Mouse (Mus musculus) ES-E14 (cell line): Measurements from ENCODE around the gene Zbtb22. TPM values are rescaled to one million over a fixed set of nuclear protein-coding genes. Genes with fewer than 3 reads are reported as not detected.

Experiments
- DNase-seq: peaks from one replicate; pipeline ENCODE4 v3.0.0-alpha.2; 2013; ENCODE audit warnings: low read depth, low spot score
- H3K27ac ChIP-seq: 2 replicates; pipeline ENCODE4 v1.5.1; 2012; ENCODE audit warnings: low read depth, mild to moderate bottlenecking, low read length, moderate library complexity, mixed read lengths; ENCODE audit not compliant: poor library complexity, insufficient read depth, severe bottlenecking
- H3K36me3 ChIP-seq: 2 replicates; pipeline ENCODE4 v1.6.1; 2012; ENCODE audit warnings: mild to moderate bottlenecking, low read length, moderate library complexity, mixed read lengths; ENCODE audit not compliant: control insufficient read depth, poor library complexity, insufficient read depth, severe bottlenecking
- H3K4me1 ChIP-seq, 2 experiments: fragments of 150-350 bp in 1 of 2; sonication (generic) in 1 of 2; 2 replicates each; pipeline ENCODE4 v1.6.1; 2012; ENCODE audit warnings: low read length in 2 of 2, mild to moderate bottlenecking in 1 of 2, mixed read lengths in 1 of 2; ENCODE audit not compliant: control insufficient read depth in 2 of 2, insufficient read depth in 2 of 2, poor library complexity in 1 of 2
- H3K4me3 ChIP-seq, 2 experiments: fragments of 150-350 bp in 1 of 2; sonication (generic) in 1 of 2; 2 replicates each; pipeline ENCODE4 v1.5.1; 2012; ENCODE audit warnings: low read length in 2 of 2, low read depth in 1 of 2, mild to moderate bottlenecking in 1 of 2, mixed read lengths in 1 of 2; ENCODE audit not compliant: insufficient read depth in 1 of 2, poor library complexity in 1 of 2, severe bottlenecking in 1 of 2
- H3K9ac ChIP-seq: 2 replicates; pipeline ENCODE4 v1.6.1; 2012; ENCODE audit warnings: low read depth, mild to moderate bottlenecking, low read length, mixed read lengths; ENCODE audit not compliant: poor library complexity, insufficient read depth, severe bottlenecking
- H3K9me3 ChIP-seq: fragments of 150-350 bp; sonication (generic); 2 replicates; pipeline ENCODE4 v1.6.1; 2012; ENCODE audit warnings: low read depth, mild to moderate bottlenecking, low read length; ENCODE audit not compliant: control insufficient read depth, insufficient read depth
- CHD2 ChIP-seq: IDR thresholded peaks from 2 replicates; pipeline ENCODE4 v1.6.1; 2014; ENCODE audit warnings: mild to moderate bottlenecking, low read depth, low read length, inconsistent platforms
- HCFC1 ChIP-seq: IDR thresholded peaks from 2 replicates; pipeline ENCODE4 v1.6.1; 2012; ENCODE audit warnings: low read length, inconsistent platforms, borderline replicate concordance; ENCODE audit not compliant: insufficient read depth
- MAFK ChIP-seq: IDR thresholded peaks from 2 replicates; pipeline ENCODE4 v1.6.1; 2014; ENCODE audit warnings: mild to moderate bottlenecking, low read depth, low read length, inconsistent platforms; ENCODE audit not compliant: insufficient read depth
- ZC3H11A ChIP-seq: IDR thresholded peaks from 2 replicates; pipeline ENCODE4 v1.6.1; 2012; ENCODE audit warnings: low read depth, mild to moderate bottlenecking, inconsistent platforms, low read length, borderline replicate concordance
- ZNF384 ChIP-seq: IDR thresholded peaks from 2 replicates; pipeline ENCODE4 v1.6.1; 2012; ENCODE audit warnings: low read depth, low read length, inconsistent platforms
- in situ Hi-C, 2 experiments: fragments of 600-800 bp; cut with MboI; formaldehyde crosslinking; loops; one replicate each; pipeline ENCODE4 v1.15.1; 2025; ENCODE audit warnings: low sequenced_read_pairs in 2 of 2, inconsistent platforms in 1 of 2; ENCODE audit not compliant: unreplicated experiment in 2 of 2
- total RNA-seq: library from RNA; depleted of rRNA; stranded (reverse); fragments of 300-350 nt; gene quantifications from 2 replicates; pipeline ENCODE4 v1.2.3, GENCODE M21; 2012

Gene Zbtb22
- total RNA-seq, 1 experiment: 32.8 TPM

DNA sequence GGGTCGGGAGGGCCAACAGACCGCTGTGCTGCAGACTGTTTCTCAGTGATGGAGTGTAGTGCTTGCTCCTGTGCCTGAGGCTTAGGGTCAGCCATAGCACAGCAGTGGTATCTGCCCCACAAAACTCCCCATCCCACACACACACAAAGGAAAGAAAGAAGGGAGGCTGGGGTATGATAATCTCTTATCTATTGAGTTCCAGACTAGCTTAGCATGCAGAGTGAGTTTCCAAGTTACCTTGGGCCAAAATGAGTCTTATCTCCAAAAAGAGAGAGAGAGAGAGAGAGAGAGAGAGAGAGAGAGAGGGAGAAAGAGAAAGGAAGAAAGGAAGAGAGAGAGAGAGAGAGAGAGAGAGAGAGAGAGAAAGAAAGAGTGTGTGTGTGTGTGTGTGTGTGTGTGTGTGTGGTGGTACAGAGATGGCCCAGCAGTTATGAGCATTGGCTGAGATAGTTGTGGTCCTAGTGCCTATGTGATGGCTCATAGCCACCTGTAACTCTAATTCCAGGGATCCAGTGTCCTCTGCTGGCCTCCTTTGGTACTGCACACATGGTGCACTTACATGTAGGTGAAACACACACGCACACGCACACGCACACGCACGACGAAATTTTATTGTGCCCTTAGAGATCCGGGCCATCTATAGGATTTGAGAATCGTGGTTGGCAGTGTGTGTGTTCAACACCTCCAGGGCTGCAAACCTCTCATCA is 9.0 kb downstream of the Zbtb22 start:
- no peak overlapping the region; the same call in 1 of the 2 replicates for H3K9ac ChIP-seq
- peaks cover 9% of the 10 kb centered on the region; the same call in 1 of the 2 replicates for H3K36me3 ChIP-seq
- in situ Hi-C loops: no loop called here
- peak overlapping the region in 1 of 2 experiments; percentile 28; a peak in 2 of 4 replicates for H3K4me3 ChIP-seq
- no peaks in the 10 kb centered on the region for H3K9me3 ChIP-seq
- TF ChIP-seq HCFC1 (no peak), CHD2 (no peak), ZC3H11A (peak; percentile 33; the same call in 1 of the 2 replicates)
- H3K27ac ChIP-seq: no peak overlapping the region
- H3K4me1 ChIP-seq: peaks cover 0 to 13% of the 10 kb centered on the region in 2 experiments; a peak in 1 of 4 replicates
- no peak for DNase-seq

DNA sequence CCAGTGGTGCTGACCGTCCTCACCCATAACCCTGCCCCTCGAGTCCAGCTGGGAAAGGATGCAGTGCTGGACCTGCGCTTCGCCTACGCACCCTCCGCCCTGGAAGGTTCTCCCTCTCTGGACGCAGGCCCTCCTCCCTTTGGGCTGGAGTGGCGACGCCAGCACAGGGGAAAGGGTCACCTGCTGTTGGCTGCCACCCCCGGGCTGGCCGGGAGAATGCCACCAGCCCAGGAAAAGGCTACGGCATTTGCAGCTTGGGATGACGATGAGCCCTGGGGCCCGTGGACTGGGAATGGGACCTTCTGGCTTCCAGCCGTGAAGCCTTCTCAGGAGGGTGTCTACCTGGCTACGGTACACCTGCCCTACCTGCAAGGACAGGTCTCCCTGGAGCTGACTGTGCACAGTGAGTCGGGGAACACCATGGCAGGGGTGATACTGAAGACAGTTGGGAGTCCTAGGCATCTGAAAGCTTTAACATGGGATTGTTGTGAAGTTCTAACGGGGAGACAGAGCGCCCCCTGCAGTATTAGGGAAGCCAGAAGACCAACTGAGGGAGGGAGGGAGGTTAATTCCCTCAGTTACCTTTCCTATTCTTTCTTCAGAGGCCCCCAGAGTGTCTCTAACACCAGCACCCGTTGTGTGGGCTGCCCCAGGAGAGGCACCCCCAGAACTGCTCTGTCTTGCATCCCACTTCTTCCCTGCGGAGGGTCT is 9.9 kb downstream of the Zbtb22 start:
- TF ChIP-seq CHD2 (no peak), HCFC1 (no peak), MAFK (no peak), ZC3H11A (no peak), ZNF384 (no peak)
- Histone ChIP-seq H3K9me3 (no peaks in the 10 kb centered on the region), H3K4me3 (peak overlapping the region in 1 of 2 experiments; percentile 28; a peak in 2 of 4 replicates), H3K9ac (no peak overlapping the region; the same call in 1 of the 2 replicates), H3K36me3 (peaks cover 9% of the 10 kb centered on the region; the same call in 1 of the 2 replicates), H3K27ac (no peak overlapping the region), H3K4me1 (peaks cover 0 to 13% of the 10 kb centered on the region in 2 experiments; a peak in 1 of 4 replicates)
- in situ Hi-C loops: no loop called here
- no peak for DNase-seq

DNA sequence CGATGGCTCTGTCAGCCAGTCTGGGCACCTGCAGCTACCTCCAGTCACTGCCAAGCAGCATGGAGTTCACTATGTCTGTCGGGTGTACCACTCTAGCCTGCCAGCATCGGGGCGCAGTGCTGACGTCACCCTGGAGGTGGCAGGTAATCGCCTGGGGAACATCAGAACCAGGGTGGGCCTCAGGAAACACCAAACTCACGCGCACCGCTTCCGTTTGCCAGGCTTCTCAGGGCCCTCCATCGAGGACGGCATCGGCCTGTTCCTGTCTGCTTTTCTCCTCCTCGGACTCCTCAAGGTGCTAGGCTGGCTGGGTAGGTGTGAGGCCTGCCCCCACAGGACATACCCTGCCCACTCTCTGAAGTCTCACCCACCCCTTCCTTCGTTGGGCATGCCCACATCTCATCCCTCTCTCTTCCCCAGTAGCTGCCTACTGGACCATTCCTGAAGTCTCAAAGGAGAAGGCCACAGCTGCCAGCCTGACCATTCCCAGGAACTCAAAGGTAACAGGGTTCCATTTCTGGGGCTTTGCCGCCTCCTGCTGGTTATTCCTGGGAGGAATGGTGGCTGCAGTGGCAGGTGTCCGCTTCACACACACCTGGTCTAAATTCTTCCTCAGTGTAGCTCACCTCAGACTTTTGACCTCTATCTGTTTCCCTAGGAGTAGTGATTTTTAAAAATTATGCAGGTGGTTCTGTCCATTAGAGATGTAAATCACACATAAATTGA is 10.7 kb downstream of the Zbtb22 start:
- Histone ChIP-seq H3K4me3 (peak overlapping the region in 1 of 2 experiments; percentile 12; a peak in 1 of 4 replicates), H3K36me3 (peaks cover 9% of the 10 kb centered on the region; the same call in 1 of the 2 replicates), H3K9me3 (no peaks in the 10 kb centered on the region), H3K9ac (0 out of 2 replicates have a peak overlapping the region, but pooled peaks have one; percentile 33), H3K4me1 (peaks cover 0 to 14% of the 10 kb centered on the region in 2 experiments; a peak in 1 of 4 replicates), H3K27ac (no peak overlapping the region)
- in situ Hi-C loops: no loop called here
- DNase-seq: no peak
- TF ChIP-seq ZNF384 (0 out of 2 replicates have a peak, but pooled peaks have one; percentile 16), CHD2 (no peak), MAFK (no peak), ZC3H11A (peak; percentile 51)

DNA sequence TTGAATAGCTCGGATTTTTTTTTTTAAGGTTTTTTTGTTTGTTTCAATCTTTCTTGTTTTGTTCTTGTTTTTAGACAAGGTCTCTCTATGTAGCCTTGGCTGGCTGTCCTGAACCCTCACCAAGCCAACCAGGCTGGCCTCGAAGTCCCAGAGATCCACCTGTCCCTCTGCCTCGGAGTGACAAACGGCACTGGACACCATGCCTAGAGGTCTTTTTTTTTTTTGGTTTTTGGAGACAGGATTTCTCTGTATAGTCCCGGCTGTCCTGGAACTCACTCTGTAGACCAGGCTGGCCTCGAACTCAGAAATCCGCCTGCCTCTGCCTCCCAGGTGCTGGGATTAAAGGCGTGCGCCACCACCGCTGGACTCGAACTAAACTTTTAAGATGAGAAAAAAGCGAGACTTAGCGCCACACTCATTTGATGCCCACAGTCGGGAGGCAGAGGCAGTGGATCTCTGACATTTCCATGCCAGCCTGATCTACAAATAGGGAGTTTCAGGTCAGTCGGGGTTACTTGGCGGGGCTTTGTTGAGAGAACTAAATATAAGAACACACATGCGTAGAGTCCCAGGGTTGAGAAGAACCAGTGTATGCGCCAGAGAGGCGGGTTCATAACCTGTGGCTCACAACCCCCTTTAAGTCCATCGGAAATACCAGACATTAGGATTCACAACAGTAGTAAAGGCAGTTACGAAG is 12.7 kb downstream of the Zbtb22 start:
- TF ChIP-seq HCFC1 (no peak), CHD2 (no peak), ZNF384 (no peak), ZC3H11A (no peak), MAFK (no peak)
- Histone ChIP-seq H3K4me3 (peak overlapping the region; percentile 74 to 75), H3K9ac (peak overlapping the region; percentile 86; the same call in 1 of the 2 replicates), H3K27ac (no peak overlapping the region), H3K36me3 (peaks cover 14% of the 10 kb centered on the region; the same call in 1 of the 2 replicates), H3K9me3 (no peaks in the 10 kb centered on the region), H3K4me1 (peaks cover 0 to 20% of the 10 kb centered on the region in 2 experiments; a peak in 1 of 4 replicates)
- in situ Hi-C loops: no loop called here
- DNase-seq: no peak
